Mouse (Mus musculus): ENCODE data around the gene Ifngr2. TPM values are rescaled to one million over a fixed set of nuclear protein-coding genes. Genes with fewer than 3 reads are reported as not detected.

Ifngr2 gene
- 82.4 TPM for polyA plus RNA-seq (2015; fragmentation: Illumina TruSeq; extraction: RNeasy Lipid Tissue Mini Kit (QIAGEN cat#74804); ENCODE audit: insufficient read depth, low replicate concordance)

GRCm38 (mm10) chr16:91546836-91547741 lies at the start of gene Ifngr2:
TSS of gene Ifngr2 (plus strand) at chr16:91547072.

GRCm38 (mm10) chr16:91597672-91598010 lies 50.8 kb downstream of the Ifngr2 start, which contains the start of gene Tmem50b:
TSS of gene Tmem50b (minus strand) at chr16:91597800.

Other genes starting within 250 kb of the Ifngr2 start
- gene Ifnar2, start 174.3 kb upstream of the Ifngr2 start, polyA plus RNA-seq (2015; fragmentation: Illumina TruSeq; extraction: RNeasy Lipid Tissue Mini Kit (QIAGEN cat#74804); ENCODE audit: insufficient read depth, low replicate concordance) = 93.7 TPM
- gene Gm21970, start 155.4 kb upstream of the Ifngr2 start, polyA plus RNA-seq (2015; fragmentation: Illumina TruSeq; extraction: RNeasy Lipid Tissue Mini Kit (QIAGEN cat#74804); ENCODE audit: insufficient read depth, low replicate concordance) = 1.2 TPM
- 135 TPM for gene Il10rb, start 140.9 kb upstream of the Ifngr2 start, polyA plus RNA-seq (2015; fragmentation: Illumina TruSeq; extraction: RNeasy Lipid Tissue Mini Kit (QIAGEN cat#74804); ENCODE audit: insufficient read depth, low replicate concordance)
- gene Ifnar1, start 61.8 kb upstream of the Ifngr2 start, polyA plus RNA-seq (2015; fragmentation: Illumina TruSeq; extraction: RNeasy Lipid Tissue Mini Kit (QIAGEN cat#74804); ENCODE audit: insufficient read depth, low replicate concordance) = 111 TPM
- gene Tmem50b, start 50.7 kb downstream of the Ifngr2 start, polyA plus RNA-seq (2015; fragmentation: Illumina TruSeq; extraction: RNeasy Lipid Tissue Mini Kit (QIAGEN cat#74804); ENCODE audit: insufficient read depth, low replicate concordance) = 43.4 TPM
- 4.0 TPM for gene Dnajc28, start 72.0 kb downstream of the Ifngr2 start, polyA plus RNA-seq (2015; fragmentation: Illumina TruSeq; extraction: RNeasy Lipid Tissue Mini Kit (QIAGEN cat#74804); ENCODE audit: insufficient read depth, low replicate concordance)
- 41.2 TPM for gene Gart, start 99.9 kb downstream of the Ifngr2 start, polyA plus RNA-seq (2015; fragmentation: Illumina TruSeq; extraction: RNeasy Lipid Tissue Mini Kit (QIAGEN cat#74804); ENCODE audit: insufficient read depth, low replicate concordance)
- gene Son, start 100.4 kb downstream of the Ifngr2 start, polyA plus RNA-seq (2015; fragmentation: Illumina TruSeq; extraction: RNeasy Lipid Tissue Mini Kit (QIAGEN cat#74804); ENCODE audit: insufficient read depth, low replicate concordance) = 740 TPM
- 73.7 TPM for gene Donson, start 141.7 kb downstream of the Ifngr2 start, polyA plus RNA-seq (2015; fragmentation: Illumina TruSeq; extraction: RNeasy Lipid Tissue Mini Kit (QIAGEN cat#74804); ENCODE audit: insufficient read depth, low replicate concordance)
- 50.3 TPM for gene Cryzl1, start 181.9 kb downstream of the Ifngr2 start, polyA plus RNA-seq (2015; fragmentation: Illumina TruSeq; extraction: RNeasy Lipid Tissue Mini Kit (QIAGEN cat#74804); ENCODE audit: insufficient read depth, low replicate concordance)
- 28.2 TPM for gene Itsn1, start 182.2 kb downstream of the Ifngr2 start, polyA plus RNA-seq (2015; fragmentation: Illumina TruSeq; extraction: RNeasy Lipid Tissue Mini Kit (QIAGEN cat#74804); ENCODE audit: insufficient read depth, low replicate concordance)